Mouse (Mus musculus) ovary, postnatal 14 days (tissue): ENCODE data around the gene H3f3a.

Source experiments
- DNase-seq: peaks from one replicate; pipeline ENCODE4 v3.0.0; 2022; ENCODE audit warnings: low spot score

H3f3a gene

GRCm38 (mm10) chr1:180762180-180762579 is 51.6 kb downstream of the H3f3a start:
- DNase-seq = no peak

- DNase-seq = no peak
These were observed 55.7 kb downstream of the H3f3a start for GRCm38 (mm10) chr1:180757956-180758520.

GRCm38 (mm10) chr1:180757252-180757955 is 56.3 kb downstream of the H3f3a start:
- DNase-seq = no peak

- DNase-seq = no peak
These were observed 57.0 kb downstream of the H3f3a start for GRCm38 (mm10) chr1:180756711-180757110.

GRCm38 (mm10) chr1:180754376-180754775 is 59.4 kb downstream of the H3f3a start:
- no peak for DNase-seq

- DNase-seq = no peak
These were observed 61.6 kb downstream of the H3f3a start for GRCm38 (mm10) chr1:180752115-180752514.
